Mouse (Mus musculus): ENCODE data around the gene 4930524B15Rik. TPM values are rescaled to one million over a fixed set of nuclear protein-coding genes. Genes with fewer than 3 reads are reported as not detected.
A peak's percentile ranks its signal among the peaks of the same experiment; 100 is the strongest.

4930524B15Rik gene
- 0.12 TPM in 1 of 2 replicates, not detected in the other for polyA plus RNA-seq (2014; fragmentation: Nextera tagmentation; extraction: Ambion mirVana)

DNA sequence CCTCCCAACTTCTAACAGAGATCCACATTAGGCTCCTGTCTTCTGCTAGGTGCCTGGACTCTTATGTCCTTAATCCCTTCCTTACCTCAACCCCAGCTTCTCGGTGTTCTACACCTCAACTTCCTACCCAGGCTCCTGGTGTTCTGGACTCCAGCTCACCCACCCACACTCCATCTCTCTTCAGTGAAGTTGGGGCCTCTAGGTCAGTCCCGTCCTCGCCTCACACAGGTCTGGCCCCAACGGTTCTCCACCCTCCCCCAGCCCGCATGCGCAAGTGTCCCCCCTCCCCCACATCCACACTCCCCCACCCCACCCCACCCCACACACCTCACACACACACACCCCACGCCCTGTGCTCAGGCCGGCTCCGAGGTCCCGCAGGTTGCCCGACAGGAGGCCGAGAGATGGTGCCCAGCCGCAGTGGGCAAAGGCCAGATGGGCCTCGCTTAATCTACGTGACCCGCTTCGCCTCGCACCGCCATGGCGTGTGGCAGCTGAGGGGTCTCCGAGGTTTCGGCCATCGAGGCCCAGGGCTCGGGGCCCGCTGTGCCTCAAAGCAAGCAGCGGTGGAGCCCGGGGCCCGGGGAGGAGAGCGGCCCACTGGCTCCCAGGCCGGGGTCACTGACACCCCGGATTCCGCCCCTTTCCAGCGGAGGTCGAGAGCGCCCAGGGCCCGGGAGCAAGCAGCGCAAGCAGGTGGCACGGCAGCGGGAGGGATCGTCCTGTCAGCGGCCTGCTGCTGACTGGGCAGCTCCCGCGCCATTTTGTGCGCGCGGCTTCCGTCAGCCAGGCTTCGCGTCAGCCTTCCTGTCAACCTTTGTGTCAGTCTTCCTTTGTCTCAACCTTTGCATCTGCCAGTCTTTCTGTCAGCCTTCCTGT lies at the start of gene 4930524B15Rik:
Gene 4930524B15Rik, plus strand, starts transcription at position 337 of the 879 bp plus-strand sequence.
- peak; percentile 60 for DNase-seq
- no peak within 1 kb of the TSS for H3K27ac ChIP-seq (ENCODE audit: low read depth)
- H3K4me1 ChIP-seq (ENCODE audit: insufficient read depth): peaks cover 4% of the 10 kb centered on the region; the same call in 1 of the 2 replicates
- H3K4me2 ChIP-seq: peak within 1 kb of the TSS; percentile 63
- peak within 1 kb of the TSS; percentile 28 for H3K4me3 ChIP-seq (ENCODE audit: low read depth, low read length)
- no peak for TF ChIP-seq CTCF (IDR thresholded peaks at IDR 0.05; ENCODE audit: low read depth)
- H3K27me3 ChIP-seq (ENCODE audit: insufficient read depth, low read length): no peaks in the 10 kb centered on the region
- H3K36me3 ChIP-seq (ENCODE audit: insufficient read depth): no peaks in the 10 kb centered on the region
- peak; percentile 60 for ATAC-seq (ENCODE audit: insufficient read depth)
- 30% methylated on average over 49 of the region's 49 CpGs for WGBS
- H3K9me3 ChIP-seq (ENCODE audit: low read depth, low read length): no peaks in the 10 kb centered on the region
- H3K9ac ChIP-seq: peak within 1 kb of the TSS; percentile 40

DNA sequence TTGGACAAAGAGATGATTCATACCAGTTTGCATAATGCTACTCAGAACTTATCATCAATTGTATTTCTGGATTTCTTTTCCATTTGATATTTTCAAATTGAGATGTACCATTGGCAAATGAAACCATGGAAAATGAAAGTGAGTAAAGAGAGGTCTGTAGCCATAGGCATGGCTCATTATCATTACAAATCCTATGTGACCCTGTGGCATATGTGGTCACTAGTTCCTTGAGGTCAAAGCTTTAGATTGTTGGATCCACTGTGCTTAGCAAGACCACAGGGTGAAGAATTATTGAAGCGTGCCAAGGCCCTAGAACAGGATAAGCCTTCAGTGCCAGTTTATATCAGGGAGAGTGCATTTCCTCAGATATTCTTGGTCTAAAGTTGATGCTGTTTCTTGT lies 47.6 kb upstream of the 4930524B15Rik start:
- H3K27me3 ChIP-seq (ENCODE audit: insufficient read depth, low read length): no peaks in the 10 kb centered on the region
- 86% methylated on average over 1 of the region's 1 CpGs for WGBS
- H3K4me1 ChIP-seq (ENCODE audit: insufficient read depth): no peaks in the 10 kb centered on the region
- no peak overlapping the region for H3K4me2 ChIP-seq
- DNase-seq (no peak), ATAC-seq (ENCODE audit: insufficient read depth) (no peak)
- H3K27ac ChIP-seq (ENCODE audit: low read depth): no peak overlapping the region
- TF ChIP-seq CTCF (IDR thresholded peaks at IDR 0.05; ENCODE audit: low read depth): no peak
- H3K9ac ChIP-seq: no peak overlapping the region
- no peak overlapping the region for H3K4me3 ChIP-seq (ENCODE audit: low read depth, low read length)
- H3K36me3 ChIP-seq (ENCODE audit: insufficient read depth): no peaks in the 10 kb centered on the region
- no peaks in the 10 kb centered on the region for H3K9me3 ChIP-seq (ENCODE audit: low read depth, low read length)

DNA sequence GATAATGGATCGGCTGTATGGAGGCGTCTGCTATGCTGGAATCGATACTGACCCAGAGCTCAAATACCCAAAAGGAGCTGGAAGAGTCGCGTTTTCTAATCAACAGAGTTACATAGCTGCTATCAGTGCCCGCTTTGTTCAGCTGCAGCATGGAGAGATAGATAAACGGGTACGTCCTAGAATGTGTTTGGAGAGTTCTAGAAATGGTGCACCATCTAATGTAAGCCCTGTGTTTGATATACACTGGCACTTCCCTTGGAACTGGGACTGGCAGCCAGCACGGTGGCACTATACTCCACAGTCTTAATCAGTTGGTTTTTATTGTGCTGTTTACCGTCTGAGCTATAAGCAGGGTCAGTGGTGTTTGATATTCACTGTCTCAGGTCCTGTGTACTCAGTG lies 35.3 kb upstream of the 4930524B15Rik start:
- ATAC-seq (ENCODE audit: insufficient read depth) (no peak), DNase-seq (no peak)
- no peak for TF ChIP-seq CTCF (IDR thresholded peaks at IDR 0.05; ENCODE audit: low read depth)
- Histone ChIP-seq H3K27ac (ENCODE audit: low read depth) (no peak overlapping the region), H3K4me2 (no peak overlapping the region), H3K36me3 (ENCODE audit: insufficient read depth) (peaks cover 31% of the 10 kb centered on the region), H3K27me3 (ENCODE audit: insufficient read depth, low read length) (no peaks in the 10 kb centered on the region), H3K9ac (no peak overlapping the region), H3K9me3 (ENCODE audit: low read depth, low read length) (no peaks in the 10 kb centered on the region), H3K4me3 (ENCODE audit: low read depth, low read length) (no peak overlapping the region), H3K4me1 (ENCODE audit: insufficient read depth) (no peaks in the 10 kb centered on the region)
- WGBS: 87% methylated on average over 10 of the region's 10 CpGs

DNA sequence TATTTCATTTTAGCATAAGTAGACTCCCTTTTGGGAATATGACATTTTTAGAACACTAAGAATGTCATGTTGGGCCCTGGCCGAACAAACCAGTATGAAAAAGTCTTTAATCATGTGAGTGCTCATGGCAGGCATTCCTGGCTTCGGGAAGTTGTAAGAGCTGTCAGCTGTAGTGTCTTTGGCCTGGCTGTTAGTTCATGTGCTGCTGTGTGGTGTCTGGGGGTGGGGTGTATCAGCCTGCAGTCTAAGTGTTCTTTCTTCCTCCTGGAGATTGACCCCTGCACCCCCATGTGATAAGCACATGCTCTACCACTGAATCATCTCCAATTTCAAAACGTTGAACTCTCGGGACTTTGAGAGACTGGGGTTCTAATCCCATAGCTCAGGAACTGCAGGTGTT lies 29.7 kb upstream of the 4930524B15Rik start:
- no peaks in the 10 kb centered on the region for H3K9me3 ChIP-seq (ENCODE audit: low read depth, low read length)
- no peak overlapping the region for H3K4me3 ChIP-seq (ENCODE audit: low read depth, low read length)
- no peak overlapping the region for H3K9ac ChIP-seq
- H3K4me2 ChIP-seq: no peak overlapping the region
- H3K4me1 ChIP-seq (ENCODE audit: insufficient read depth): no peaks in the 10 kb centered on the region
- H3K27ac ChIP-seq (ENCODE audit: low read depth): no peak overlapping the region
- no peak for TF ChIP-seq CTCF (IDR thresholded peaks at IDR 0.05; ENCODE audit: low read depth)
- peaks cover 5% of the 10 kb centered on the region; the same call in 1 of the 2 replicates for H3K36me3 ChIP-seq (ENCODE audit: insufficient read depth)
- WGBS: 19% methylated on average over 4 of the region's 4 CpGs
- no peaks in the 10 kb centered on the region for H3K27me3 ChIP-seq (ENCODE audit: insufficient read depth, low read length)
- DNase-seq (no peak), ATAC-seq (ENCODE audit: insufficient read depth) (no peak)

DNA sequence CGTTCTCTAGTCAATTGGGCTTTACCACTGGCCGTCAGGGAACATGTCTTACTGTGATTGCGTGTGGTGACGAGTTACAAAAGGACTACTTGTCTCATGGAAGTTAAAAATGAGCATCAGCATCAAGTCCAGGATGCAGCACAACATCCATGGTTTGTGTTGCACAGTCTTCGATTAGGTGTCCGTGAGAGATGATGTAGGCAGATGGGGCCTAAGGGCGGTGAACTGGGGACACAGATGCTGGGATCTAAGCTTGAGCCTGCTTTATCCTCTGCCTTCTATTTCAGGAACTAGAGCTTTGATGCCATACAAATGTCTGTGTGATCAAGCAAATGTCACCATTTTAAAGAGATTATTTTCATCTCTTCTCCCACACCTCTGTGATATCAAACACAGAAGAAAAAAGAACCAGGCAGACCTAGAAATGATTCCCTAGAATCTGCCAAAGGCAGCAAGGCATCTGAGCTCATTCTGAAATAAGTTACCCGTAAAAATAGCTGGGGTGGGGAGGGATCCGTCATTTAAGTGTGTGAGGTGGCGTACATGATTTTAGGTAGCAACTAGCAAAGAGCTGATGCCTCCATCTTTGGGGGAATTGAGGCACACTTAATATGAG lies 28.4 kb upstream of the 4930524B15Rik start:
- H3K4me2 ChIP-seq: no peak overlapping the region
- ATAC-seq (ENCODE audit: insufficient read depth): no peak
- H3K27ac ChIP-seq (ENCODE audit: low read depth): no peak overlapping the region
- H3K27me3 ChIP-seq (ENCODE audit: insufficient read depth, low read length): no peaks in the 10 kb centered on the region
- 72% methylated on average over 10 of the region's 10 CpGs for WGBS
- H3K9me3 ChIP-seq (ENCODE audit: low read depth, low read length): no peaks in the 10 kb centered on the region
- H3K4me1 ChIP-seq (ENCODE audit: insufficient read depth): no peaks in the 10 kb centered on the region
- H3K9ac ChIP-seq: no peak overlapping the region
- DNase-seq: no peak
- H3K4me3 ChIP-seq (ENCODE audit: low read depth, low read length): no peak overlapping the region
- H3K36me3 ChIP-seq (ENCODE audit: insufficient read depth): no peaks in the 10 kb centered on the region
- TF ChIP-seq CTCF (IDR thresholded peaks at IDR 0.05; ENCODE audit: low read depth): no peak

DNA sequence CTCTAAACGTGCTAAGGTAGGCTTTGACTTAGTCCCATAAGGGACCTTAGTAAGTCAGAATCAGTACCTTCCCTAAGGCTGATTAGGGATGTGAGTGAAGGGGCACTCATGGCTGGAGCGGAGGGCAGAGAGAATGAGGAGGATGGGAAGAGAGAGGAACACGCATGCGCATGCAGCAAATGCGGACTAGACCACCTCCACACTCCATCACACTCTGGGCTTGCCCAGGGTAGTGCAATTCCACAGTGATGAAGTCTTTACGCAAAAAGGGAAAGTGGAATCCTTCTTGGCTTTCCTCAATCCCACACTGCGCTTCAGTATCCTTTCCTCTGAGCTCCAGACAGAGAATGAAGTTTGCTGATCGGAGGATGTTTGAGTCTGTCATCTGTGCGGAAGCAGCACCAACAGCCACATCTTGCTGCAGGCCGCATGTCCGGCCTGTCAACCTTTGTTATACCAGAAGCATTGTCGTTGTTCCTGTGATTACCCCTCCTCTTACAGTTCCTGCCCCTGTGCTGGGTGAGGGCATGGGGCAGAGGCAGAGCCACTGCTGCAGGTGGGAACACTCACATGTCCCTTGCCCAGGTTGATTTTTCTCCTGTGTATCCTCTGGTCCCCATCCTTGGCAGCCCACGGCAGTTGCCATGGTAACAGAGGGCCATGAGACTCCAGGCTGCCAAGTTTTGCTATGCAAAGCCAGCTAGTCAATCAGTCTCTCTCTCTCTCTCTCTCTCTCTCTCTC lies 24.3 kb upstream of the 4930524B15Rik start:
- no peak for ATAC-seq (ENCODE audit: insufficient read depth)
- TF ChIP-seq CTCF (IDR thresholded peaks at IDR 0.05; ENCODE audit: low read depth): no peak
- Histone ChIP-seq H3K4me1 (ENCODE audit: insufficient read depth) (no peaks in the 10 kb centered on the region), H3K36me3 (ENCODE audit: insufficient read depth) (no peaks in the 10 kb centered on the region), H3K4me2 (no peak overlapping the region), H3K4me3 (ENCODE audit: low read depth, low read length) (no peak overlapping the region), H3K27ac (ENCODE audit: low read depth) (no peak overlapping the region), H3K9ac (no peak overlapping the region), H3K27me3 (ENCODE audit: insufficient read depth, low read length) (no peaks in the 10 kb centered on the region), H3K9me3 (ENCODE audit: low read depth, low read length) (no peaks in the 10 kb centered on the region)
- 74% methylated on average over 13 of the region's 13 CpGs for WGBS
- peak; percentile 55 for DNase-seq

Measured in lung, embryonic 14.5 days (tissue).